Mouse (Mus musculus): ENCODE measurements at regions not wholly inside any gene's neighbourhood (a gene's known extent, or its start where the extent isn't known, plus 50 kb on each side); places are given as distances from the start of the nearest gene placed in this dataset.

- TF ChIP-seq CTCF (IDR thresholded peaks at IDR 0.05; ENCODE audit: borderline replicate concordance, control insufficient read depth, extremely low read depth, insufficient read depth, low read length, poor library complexity) (no peak), POLR2A (IDR thresholded peaks at IDR 0.05; ENCODE audit: control insufficient read depth, extremely low read depth, insufficient read depth, low read length, poor library complexity) (no peak)
Measured at GRCm38 (mm10) chr10:118622916-118623315, 182.1 kb downstream of the Ifng start.
